Mouse (Mus musculus) forebrain, embryonic 10.5 days (tissue): ENCODE data around the gene Slc10a7. TPM values are rescaled to one million over a fixed set of nuclear protein-coding genes. Genes with fewer than 3 reads are reported as not detected.
A peak's percentile ranks its signal among the peaks of the same experiment; 100 is the strongest.

Experiments used
- DNase-seq: peaks from one replicate; pipeline ENCODE4 v3.0.0-alpha.2; 2017; ENCODE audit warnings: low spot score; ENCODE audit errors: extremely low spot score
- H3K27ac ChIP-seq: fragments of 300-500 bp; sonication (generic); 2 replicates; pipeline ENCODE4 v1.5.1; 2016; ENCODE audit warnings: mild to moderate bottlenecking
- H3K27me3 ChIP-seq: fragments of 300-500 bp; sonication (generic); 2 replicates; pipeline ENCODE4 v1.6.1; 2016; ENCODE audit warnings: mild to moderate bottlenecking; ENCODE audit not compliant: poor library complexity, severe bottlenecking
- H3K36me3 ChIP-seq: fragments of 300-500 bp; sonication (generic); replicated peaks from 2 replicates; pipeline ENCODE4 v1.6.1; 2016; ENCODE audit warnings: mild to moderate bottlenecking, moderate library complexity
- H3K4me1 ChIP-seq: fragments of 300-500 bp; sonication (generic); 2 replicates; pipeline ENCODE4 v1.6.1; 2016
- H3K4me3 ChIP-seq: fragments of 300-500 bp; sonication (generic); 2 replicates; pipeline ENCODE4 v1.5.1; 2016; ENCODE audit warnings: mild to moderate bottlenecking, moderate library complexity
- H3K9me3 ChIP-seq: fragments of 300-500 bp; sonication (generic); 2 replicates; pipeline ENCODE4 v1.6.1; 2016; ENCODE audit warnings: mild to moderate bottlenecking, moderate library complexity
- WGBS: fragments of 180-500 bp; shearing (Covaris S2); methylation state at CpG from one replicate; pipeline ENCODE4 v1.1.7; 2016; 5-methylcytosine and 5-hydroxymethylcytosine counted together
- polyA plus RNA-seq: library from polyadenylated mRNA; unstranded; fragments of >200 nt; fragmentation: Nextera tagmentation; extraction: Ambion mirVana; gene quantifications from 2 replicates; pipeline ENCODE4 v1.2.1, GENCODE M21; 2016

Gene Slc10a7
- polyA plus RNA-seq, 1 experiment from 2014 or later = 10.0 TPM

GRCm38 (mm10) chr8:78659617-78660187 lies 150.6 kb downstream of the Slc10a7 start:
- Histone ChIP-seq H3K4me1 (peaks cover 7% of the 10 kb centered on the region; the same call in 1 of the 2 replicates), H3K9me3 (0 out of 2 replicates have a peak, but pooled peaks cover 4% of the 10 kb centered on the region), H3K4me3 (no peak overlapping the region), H3K36me3 (no peaks in the 10 kb centered on the region; the same call in 1 of the 2 replicates), H3K27ac (no peak overlapping the region), H3K27me3 (no peaks in the 10 kb centered on the region)
- WGBS = 93% methylated on average over 3 of the region's 3 CpGs
- DNase-seq = no peak

- H3K9me3 ChIP-seq = 0 out of 2 replicates have a peak, but pooled peaks cover 4% of the 10 kb centered on the region
- H3K4me1 ChIP-seq = no peaks in the 10 kb centered on the region
- no peak overlapping the region for H3K4me3 ChIP-seq
- H3K27me3 ChIP-seq = no peaks in the 10 kb centered on the region
- H3K27ac ChIP-seq = no peak overlapping the region
- H3K36me3 ChIP-seq = peaks cover 7% of the 10 kb centered on the region; the same call in 1 of the 2 replicates
- no peak for DNase-seq
- 96% methylated on average over 12 of the region's 12 CpGs for WGBS
Observed at GRCm38 (mm10) chr8:78664306-78664940, 155.3 kb downstream of the Slc10a7 start.

- Histone ChIP-seq H3K36me3 (peaks cover 21% of the 10 kb centered on the region; the same call in 1 of the 2 replicates), H3K27ac (no peak overlapping the region), H3K4me1 (no peaks in the 10 kb centered on the region), H3K9me3 (no peaks in the 10 kb centered on the region), H3K27me3 (no peaks in the 10 kb centered on the region), H3K4me3 (no peak overlapping the region)
- WGBS = 91% methylated on average over 5 of the region's 5 CpGs
- DNase-seq = no peak
Observed at GRCm38 (mm10) chr8:78667399-78667798, 158.3 kb downstream of the Slc10a7 start.

DNA sequence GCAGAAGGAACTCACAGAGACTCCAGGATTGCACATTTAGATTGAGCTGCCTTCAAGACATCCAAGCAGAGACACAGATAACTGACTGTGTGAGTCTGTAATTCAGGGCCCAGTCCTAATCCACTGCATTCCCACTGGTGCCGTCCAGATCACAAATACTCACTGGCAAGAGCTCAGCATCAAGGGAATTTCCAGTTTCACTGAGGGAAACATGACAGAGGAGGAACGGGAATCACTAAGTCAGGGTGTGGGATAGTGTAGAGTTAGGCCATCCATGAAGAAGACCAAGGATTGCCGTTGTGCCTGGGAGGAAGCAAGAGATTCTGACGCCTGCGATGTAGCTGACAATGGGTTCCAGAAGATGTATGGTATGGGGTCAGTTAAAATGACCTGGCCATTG lies 159.1 kb downstream of the Slc10a7 start:
- Histone ChIP-seq H3K27ac (no peak overlapping the region), H3K4me1 (no peaks in the 10 kb centered on the region), H3K27me3 (no peaks in the 10 kb centered on the region), H3K9me3 (no peaks in the 10 kb centered on the region), H3K4me3 (no peak overlapping the region), H3K36me3 (peaks cover 21% of the 10 kb centered on the region; the same call in 1 of the 2 replicates)
- DNase-seq = no peak
- 93% methylated on average over 5 of the region's 5 CpGs for WGBS

DNA sequence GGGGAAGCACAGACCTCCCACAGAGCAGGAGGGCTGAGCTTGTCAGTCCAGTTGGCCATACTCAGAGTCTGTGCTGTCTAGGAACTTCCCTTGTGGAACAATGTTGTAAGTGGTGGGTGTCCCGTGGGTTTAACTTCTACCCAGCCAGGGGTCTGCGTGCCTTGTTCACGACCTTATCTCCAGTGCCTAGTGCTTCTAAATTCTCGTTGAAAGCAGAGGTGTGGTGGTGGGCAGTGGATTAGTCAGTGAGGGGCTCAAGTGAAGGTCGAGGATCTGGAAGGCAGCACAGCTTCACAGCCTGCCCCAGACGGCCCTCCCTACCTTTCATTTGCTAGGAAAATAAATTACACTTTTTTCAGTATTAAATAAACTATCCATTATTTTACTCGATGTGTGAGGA lies 161.1 kb downstream of the Slc10a7 start:
- no peaks in the 10 kb centered on the region for H3K4me1 ChIP-seq
- WGBS = 86% methylated on average over 7 of the region's 7 CpGs
- no peak overlapping the region for H3K27ac ChIP-seq
- no peak for DNase-seq
- no peak overlapping the region for H3K4me3 ChIP-seq
- peaks cover 21% of the 10 kb centered on the region; the same call in 1 of the 2 replicates for H3K36me3 ChIP-seq
- no peaks in the 10 kb centered on the region for H3K9me3 ChIP-seq
- no peaks in the 10 kb centered on the region for H3K27me3 ChIP-seq

DNA sequence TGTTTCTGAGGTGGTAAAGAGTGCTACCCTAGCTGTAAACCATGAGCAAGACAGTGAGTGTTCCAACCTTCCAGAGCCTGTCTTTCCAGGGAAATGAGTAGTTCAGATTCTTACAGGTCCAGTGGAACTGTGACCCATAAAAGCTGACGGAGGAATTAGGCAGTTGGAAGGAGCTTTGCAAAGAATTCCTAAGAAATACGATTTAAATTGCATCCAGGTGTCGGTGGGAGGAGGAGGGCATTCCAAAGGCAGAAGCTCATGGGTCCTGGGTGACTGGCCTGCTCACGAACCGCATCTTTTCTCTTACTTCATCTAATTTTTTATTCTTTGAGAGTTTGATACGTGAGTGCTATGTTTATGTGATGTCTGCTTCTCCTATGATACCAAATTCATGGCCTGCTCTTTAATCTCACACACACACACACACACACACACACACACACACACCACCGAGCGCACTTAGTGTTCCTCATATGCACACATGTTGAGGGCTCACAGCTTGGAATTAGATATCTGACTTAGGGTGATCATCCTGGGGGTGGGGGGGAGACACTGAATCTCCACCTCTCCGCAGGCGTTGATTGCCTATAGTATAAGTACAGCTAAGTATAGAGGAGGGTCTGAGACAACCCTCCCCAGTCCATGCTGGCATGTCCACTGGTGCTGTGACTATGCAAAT lies 169.5 kb downstream of the Slc10a7 start:
- Histone ChIP-seq H3K27ac (no peak overlapping the region), H3K27me3 (no peaks in the 10 kb centered on the region), H3K4me3 (no peak overlapping the region), H3K4me1 (peaks cover 12% of the 10 kb centered on the region; the same call in 1 of the 2 replicates), H3K36me3 (peaks cover 16% of the 10 kb centered on the region), H3K9me3 (peaks cover 7% of the 10 kb centered on the region; the same call in 1 of the 2 replicates)
- 78% methylated on average over 10 of the region's 10 CpGs for WGBS
- DNase-seq = no peak

- Histone ChIP-seq H3K9me3 (no peaks in the 10 kb centered on the region), H3K4me1 (peaks cover 23% of the 10 kb centered on the region), H3K27ac (peak overlapping the region; percentile 37; the same call in 1 of the 2 replicates), H3K27me3 (no peaks in the 10 kb centered on the region), H3K4me3 (no peak overlapping the region), H3K36me3 (0 out of 2 replicates have a peak, but pooled peaks cover 4% of the 10 kb centered on the region)
- 66% methylated on average over 10 of the region's 10 CpGs for WGBS
- DNase-seq = no peak
Observed at GRCm38 (mm10) chr8:78690795-78691194, 181.6 kb downstream of the Slc10a7 start.

GRCm38 (mm10) chr8:78698331-78698741 lies 189.2 kb downstream of the Slc10a7 start:
- H3K4me1 ChIP-seq = peaks cover 7% of the 10 kb centered on the region
- peaks cover 49% of the 10 kb centered on the region for H3K36me3 ChIP-seq
- no peak for DNase-seq
- no peaks in the 10 kb centered on the region for H3K9me3 ChIP-seq
- H3K27me3 ChIP-seq = no peaks in the 10 kb centered on the region
- no peak overlapping the region for H3K27ac ChIP-seq
- H3K4me3 ChIP-seq = no peak overlapping the region
- WGBS = 95% methylated on average over 14 of the region's 14 CpGs

DNA sequence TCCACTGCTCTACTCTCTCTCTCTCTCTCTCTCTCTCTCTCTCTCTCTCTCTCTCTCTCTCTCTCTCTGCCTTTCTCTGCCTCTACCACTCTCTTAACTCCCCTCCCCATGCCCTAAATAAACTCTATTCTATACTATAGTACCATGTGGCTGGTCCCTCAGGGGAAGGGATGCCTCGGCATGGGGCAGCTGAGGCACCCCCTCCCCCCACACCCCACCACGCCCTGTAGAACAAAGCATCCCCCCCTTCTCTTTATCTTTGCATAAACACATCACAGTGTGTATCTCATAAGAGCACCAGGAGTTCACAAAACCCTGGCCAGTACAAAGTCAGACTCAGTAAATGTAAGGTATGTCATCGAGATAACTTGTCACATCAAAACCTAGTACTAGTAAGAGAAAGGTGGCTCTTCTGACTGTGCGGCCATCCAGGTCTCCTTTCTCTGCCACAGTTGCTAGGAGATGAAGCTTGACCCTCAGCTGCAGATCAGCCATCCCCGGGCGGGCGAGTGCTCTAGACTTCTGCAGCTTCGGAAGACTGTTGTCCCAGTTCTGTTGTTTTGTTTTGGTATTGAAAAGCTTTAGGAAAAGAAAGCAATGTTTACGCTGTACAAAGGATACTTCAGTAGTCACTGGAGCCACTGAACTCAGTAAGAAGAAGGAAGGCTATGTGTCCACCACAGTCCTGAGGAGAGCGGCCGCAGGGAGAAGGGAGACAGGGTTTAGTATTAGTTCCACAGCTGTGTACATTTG lies 194.1 kb downstream of the Slc10a7 start:
- Histone ChIP-seq H3K27ac (peak overlapping the region; percentile 58; the same call in 1 of the 2 replicates), H3K36me3 (peaks cover 41% of the 10 kb centered on the region), H3K27me3 (no peaks in the 10 kb centered on the region), H3K4me1 (peaks cover 16% of the 10 kb centered on the region), H3K4me3 (no peak overlapping the region), H3K9me3 (no peaks in the 10 kb centered on the region)
- no peak for DNase-seq
- 67% methylated on average over 11 of the region's 11 CpGs for WGBS

DNA sequence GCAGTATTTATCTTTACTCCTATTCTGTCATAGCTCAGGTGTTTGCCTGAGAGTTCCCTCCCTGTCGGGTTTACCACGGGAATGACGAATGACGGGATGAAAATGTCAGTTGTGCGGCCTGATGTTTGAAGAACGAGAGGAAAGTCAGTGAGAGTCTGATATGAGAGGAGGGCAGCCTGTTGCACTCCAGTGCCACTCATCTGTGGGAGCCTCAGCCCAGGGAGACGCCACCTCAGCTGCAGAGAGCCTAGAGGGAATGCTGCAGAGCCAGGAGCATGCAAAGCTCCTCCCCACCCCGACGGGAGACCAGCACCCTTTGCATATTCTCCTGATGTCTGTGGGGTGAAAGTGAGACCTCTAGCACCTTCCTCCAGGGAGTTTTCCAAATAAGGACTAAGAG lies 196.8 kb downstream of the Slc10a7 start:
- Histone ChIP-seq H3K27ac (no peak overlapping the region), H3K36me3 (peaks cover 16% of the 10 kb centered on the region), H3K4me3 (no peak overlapping the region), H3K27me3 (no peaks in the 10 kb centered on the region), H3K4me1 (peaks cover 16% of the 10 kb centered on the region), H3K9me3 (no peaks in the 10 kb centered on the region)
- DNase-seq = no peak
- 76% methylated on average over 9 of the region's 9 CpGs for WGBS

DNA sequence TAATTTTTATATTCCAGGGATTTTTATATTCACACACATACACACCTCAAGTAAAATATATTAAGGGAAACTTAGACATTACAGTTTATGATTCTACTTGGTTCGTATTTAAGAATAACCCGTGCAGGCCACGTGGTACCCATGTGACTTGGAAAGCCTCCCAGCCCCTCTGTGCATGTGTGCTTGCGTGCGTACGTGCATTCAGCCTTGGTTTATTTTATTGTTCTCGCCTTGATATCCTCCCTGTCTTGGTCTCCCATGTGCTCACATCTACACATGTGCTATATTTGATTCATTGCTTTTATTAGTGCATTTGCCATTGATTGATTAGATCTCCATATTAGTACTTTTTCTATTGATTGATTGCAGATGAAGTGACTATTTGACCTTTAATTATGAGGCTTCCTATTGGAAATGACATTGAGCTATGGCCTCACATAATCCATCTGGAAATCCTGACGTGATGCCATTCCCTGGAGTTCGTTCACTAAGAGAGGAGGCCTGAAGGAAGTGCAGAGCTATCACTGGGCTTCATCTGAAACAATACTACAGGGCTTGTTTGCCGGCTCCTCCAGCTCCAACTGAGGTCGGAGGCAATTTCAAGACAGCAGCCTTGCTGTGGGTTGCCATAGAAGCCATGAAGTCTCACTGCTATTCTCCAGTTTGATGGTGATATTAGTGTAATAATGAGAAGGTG lies 200.9 kb downstream of the Slc10a7 start:
- DNase-seq = no peak
- WGBS = 92% methylated on average over 11 of the region's 11 CpGs

GRCm38 (mm10) chr8:78710961-78711360 lies 201.8 kb downstream of the Slc10a7 start:
- H3K27ac ChIP-seq = no peak overlapping the region
- H3K4me3 ChIP-seq = no peak overlapping the region
- DNase-seq = no peak
- H3K4me1 ChIP-seq = peaks cover 5% of the 10 kb centered on the region; the same call in 1 of the 2 replicates
- 93% methylated on average over 10 of the region's 10 CpGs for WGBS
- H3K36me3 ChIP-seq = peaks cover 2% of the 10 kb centered on the region; the same call in 1 of the 2 replicates
- H3K27me3 ChIP-seq = no peaks in the 10 kb centered on the region
- H3K9me3 ChIP-seq = no peaks in the 10 kb centered on the region

More for the DNA sequence above, 200.9 kb downstream of the Slc10a7 start:
- Histone ChIP-seq H3K36me3 (peaks cover 2% of the 10 kb centered on the region; the same call in 1 of the 2 replicates), H3K4me1 (peaks cover 5% of the 10 kb centered on the region; the same call in 1 of the 2 replicates), H3K27ac (no peak overlapping the region), H3K27me3 (no peaks in the 10 kb centered on the region), H3K4me3 (no peak overlapping the region), H3K9me3 (no peaks in the 10 kb centered on the region)
